Mouse (Mus musculus) splenic B cell, adult 2 months (primary cell): ENCODE measurements around the gene Abcc2.
A peak's percentile ranks its signal among the peaks of the same experiment; 100 is the strongest.

Source experiments
- DNase-seq: peaks from one replicate; pipeline ENCODE4 v3.0.0-alpha.2; 2011; ENCODE audit warnings: low read depth, low spot score
- H3K27me3 ChIP-seq: 2 replicates; pipeline ENCODE4 v1.6.1; 2012; ENCODE audit warnings: mild to moderate bottlenecking, low read length, moderate library complexity, mixed read lengths; ENCODE audit not compliant: control insufficient read depth, poor library complexity, insufficient read depth, severe bottlenecking
- H3K36me3 ChIP-seq: 2 replicates; pipeline ENCODE4 v1.6.1; 2012; ENCODE audit warnings: mild to moderate bottlenecking, low read length, moderate library complexity, mixed read lengths; ENCODE audit not compliant: control insufficient read depth, poor library complexity, insufficient read depth, severe bottlenecking

Gene Abcc2

GRCm38 (mm10) chr19:43767549-43768322 is 14.3 kb upstream of the Abcc2 start:
- Histone ChIP-seq H3K27me3 (no peaks in the 10 kb centered on the region), H3K36me3 (peaks cover 8% of the 10 kb centered on the region)
- DNase-seq: no peak

GRCm38 (mm10) chr19:43769366-43769960 is 12.5 kb upstream of the Abcc2 start:
- DNase-seq: no peak
- peaks cover 8% of the 10 kb centered on the region for H3K36me3 ChIP-seq
- no peaks in the 10 kb centered on the region for H3K27me3 ChIP-seq

GRCm38 (mm10) chr19:43770584-43770983 is 11.4 kb upstream of the Abcc2 start:
- Histone ChIP-seq H3K27me3 (no peaks in the 10 kb centered on the region), H3K36me3 (peaks cover 7% of the 10 kb centered on the region)
- no peak for DNase-seq

- DNase-seq: peak; percentile 76
- Histone ChIP-seq H3K36me3 (peaks cover 4% of the 10 kb centered on the region; the same call in 1 of the 2 replicates), H3K27me3 (no peaks in the 10 kb centered on the region)
Observed at GRCm38 (mm10) chr19:43771499-43771969, 10.5 kb upstream of the Abcc2 start.

GRCm38 (mm10) chr19:43772311-43772710 is 9.7 kb upstream of the Abcc2 start:
- no peak for DNase-seq
- H3K27me3 ChIP-seq: no peaks in the 10 kb centered on the region
- H3K36me3 ChIP-seq: peaks cover 4% of the 10 kb centered on the region; the same call in 1 of the 2 replicates

GRCm38 (mm10) chr19:43775433-43775832 is 6.6 kb upstream of the Abcc2 start:
- DNase-seq: no peak
- no peaks in the 10 kb centered on the region for H3K36me3 ChIP-seq
- no peaks in the 10 kb centered on the region for H3K27me3 ChIP-seq

- Histone ChIP-seq H3K36me3 (no peaks in the 10 kb centered on the region), H3K27me3 (no peaks in the 10 kb centered on the region)
- DNase-seq: no peak
Observed at GRCm38 (mm10) chr19:43776561-43776960, 5.4 kb upstream of the Abcc2 start.

GRCm38 (mm10) chr19:43777308-43777707 is 4.7 kb upstream of the Abcc2 start:
- Histone ChIP-seq H3K27me3 (no peaks in the 10 kb centered on the region), H3K36me3 (no peaks in the 10 kb centered on the region)
- DNase-seq: no peak

GRCm38 (mm10) chr19:43780391-43780790 is 1.6 kb upstream of the Abcc2 start:
- no peaks in the 10 kb centered on the region for H3K27me3 ChIP-seq
- DNase-seq: no peak
- H3K36me3 ChIP-seq: no peaks in the 10 kb centered on the region

- no peak for DNase-seq
- no peaks in the 10 kb centered on the region for H3K27me3 ChIP-seq
Observed at GRCm38 (mm10) chr19:43784761-43785160, 2.8 kb downstream of the Abcc2 start.

GRCm38 (mm10) chr19:43786249-43787026 is 4.4 kb downstream of the Abcc2 start:
- Histone ChIP-seq H3K36me3 (no peaks in the 10 kb centered on the region), H3K27me3 (no peaks in the 10 kb centered on the region)
- DNase-seq: no peak

More at GRCm38 (mm10) chr19:43784761-43785160, 2.8 kb downstream of the Abcc2 start:
- no peaks in the 10 kb centered on the region for H3K36me3 ChIP-seq

- Histone ChIP-seq H3K36me3 (no peaks in the 10 kb centered on the region), H3K27me3 (no peaks in the 10 kb centered on the region)
- DNase-seq: no peak
Observed at GRCm38 (mm10) chr19:43789817-43790216, 7.8 kb downstream of the Abcc2 start.

GRCm38 (mm10) chr19:43792537-43792936 is 10.5 kb downstream of the Abcc2 start:
- DNase-seq: no peak
- H3K27me3 ChIP-seq: no peaks in the 10 kb centered on the region
- no peaks in the 10 kb centered on the region for H3K36me3 ChIP-seq

GRCm38 (mm10) chr19:43793951-43794350 is 12.0 kb downstream of the Abcc2 start:
- Histone ChIP-seq H3K36me3 (no peaks in the 10 kb centered on the region), H3K27me3 (no peaks in the 10 kb centered on the region)
- DNase-seq: no peak

- H3K36me3 ChIP-seq: no peaks in the 10 kb centered on the region
- no peak for DNase-seq
- no peaks in the 10 kb centered on the region for H3K27me3 ChIP-seq
Observed at GRCm38 (mm10) chr19:43795511-43795910, 13.5 kb downstream of the Abcc2 start.
